Mouse (Mus musculus): ENCODE measurements around the gene Mcoln2.
"Not testable (repeated sequence)": the region's sequence is repeated elsewhere in the genome, so short reads cannot be mapped to it uniquely, and the experiment has no call there.

Gene Mcoln2

GRCm38 (mm10) chr3:146184992-146185657, 35.5 kb downstream of the Mcoln2 start:
- DNase-seq (ENCODE audit: low read depth, low spot score) = peak; percentile 72

- no peak for DNase-seq (ENCODE audit: low read depth, low spot score)
Measured at GRCm38 (mm10) chr3:146186033-146186432, 36.4 kb downstream of the Mcoln2 start.

GRCm38 (mm10) chr3:146189933-146190332, 40.3 kb downstream of the Mcoln2 start:
- no peak for DNase-seq (ENCODE audit: low read depth, low spot score)

GRCm38 (mm10) chr3:146192507-146192906, 42.9 kb downstream of the Mcoln2 start:
- no peak for DNase-seq (ENCODE audit: low read depth, low spot score)

- DNase-seq (ENCODE audit: low read depth, low spot score) = no peak
Measured at GRCm38 (mm10) chr3:146195153-146195552, 45.5 kb downstream of the Mcoln2 start.

GRCm38 (mm10) chr3:146196301-146196700, 46.7 kb downstream of the Mcoln2 start:
- DNase-seq (ENCODE audit: low read depth, low spot score) = no peak

GRCm38 (mm10) chr3:146196780-146197743, 47.4 kb downstream of the Mcoln2 start:
- no peak for DNase-seq (ENCODE audit: low read depth, low spot score)

- no peak for DNase-seq (ENCODE audit: low read depth, low spot score)
Measured at GRCm38 (mm10) chr3:146197785-146198184, 48.2 kb downstream of the Mcoln2 start.

GRCm38 (mm10) chr3:146198803-146199481, 49.3 kb downstream of the Mcoln2 start:
- peak; percentile 41 for DNase-seq (ENCODE audit: low read depth, low spot score)

GRCm38 (mm10) chr3:146199486-146199885, 49.9 kb downstream of the Mcoln2 start:
- DNase-seq (ENCODE audit: low read depth, low spot score) = no peak

GRCm38 (mm10) chr3:146204375-146204774, 54.7 kb downstream of the Mcoln2 start:
- DNase-seq (ENCODE audit: low read depth, low spot score) = no peak

- DNase-seq (ENCODE audit: low read depth, low spot score) = no peak
Measured at GRCm38 (mm10) chr3:146205305-146205704, 55.7 kb downstream of the Mcoln2 start.

GRCm38 (mm10) chr3:146206635-146207034, 57.0 kb downstream of the Mcoln2 start:
- no peak for DNase-seq (ENCODE audit: low read depth, low spot score)

- DNase-seq (ENCODE audit: low read depth, low spot score) = no peak
Measured at GRCm38 (mm10) chr3:146207440-146207839, 57.8 kb downstream of the Mcoln2 start.

- not testable (repeated sequence) for DNase-seq (ENCODE audit: low read depth, low spot score)
Measured at GRCm38 (mm10) chr3:146209759-146210158, 60.1 kb downstream of the Mcoln2 start.

GRCm38 (mm10) chr3:146211141-146211747, 61.6 kb downstream of the Mcoln2 start:
- DNase-seq (ENCODE audit: low read depth, low spot score) = no peak

GRCm38 (mm10) chr3:146211964-146212363, 62.3 kb downstream of the Mcoln2 start:
- no peak for DNase-seq (ENCODE audit: low read depth, low spot score)

- no peak for DNase-seq (ENCODE audit: low read depth, low spot score)
Measured at GRCm38 (mm10) chr3:146213336-146213735, 63.7 kb downstream of the Mcoln2 start.

GRCm38 (mm10) chr3:146216561-146216960, 66.9 kb downstream of the Mcoln2 start:
- DNase-seq (ENCODE audit: low read depth, low spot score) = no peak

GRCm38 (mm10) chr3:146220776-146221486, 71.3 kb downstream of the Mcoln2 start, which contains the start of gene Lpar3:
Gene Lpar3, plus strand, starts transcription at chr3:146220963.
- DNase-seq (ENCODE audit: low read depth, low spot score) = peak; percentile 41

GRCm38 (mm10) chr3:146224271-146224670, 74.6 kb downstream of the Mcoln2 start:
- DNase-seq (ENCODE audit: low read depth, low spot score) = no peak

All from embryo, embryonic 11.5 days (tissue).